Mouse (Mus musculus): ENCODE measurements around the gene 1700029P11Rik.

1700029P11Rik gene

DNA sequence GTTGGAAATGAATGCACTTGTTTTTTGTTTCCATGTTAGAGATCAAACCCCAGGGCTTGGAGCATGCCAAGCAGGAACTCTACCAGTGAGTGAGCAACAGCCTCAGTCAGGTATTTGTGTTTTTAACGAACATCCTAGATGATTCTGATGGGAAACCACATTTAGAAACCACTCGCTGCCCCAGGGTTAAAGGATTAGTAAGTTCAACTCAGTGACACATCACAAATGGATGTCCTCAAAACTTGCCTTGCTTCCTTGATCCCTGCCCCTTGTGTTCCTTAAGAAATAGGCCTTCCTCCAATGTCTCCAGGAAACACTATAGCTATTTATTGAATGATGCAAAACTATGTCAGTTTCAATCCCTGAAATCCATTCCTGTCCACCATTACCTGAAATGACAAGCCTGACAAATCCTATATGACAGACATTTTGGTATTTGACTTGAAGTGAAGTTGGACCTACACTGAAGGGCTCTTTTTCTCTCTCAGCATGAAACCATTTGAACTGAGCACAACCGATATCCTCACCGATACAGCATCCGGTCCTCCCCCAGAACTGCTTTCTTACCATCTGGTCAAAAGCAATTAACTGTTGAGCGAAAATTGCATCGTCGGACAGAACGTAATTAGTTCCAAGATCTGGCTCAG, 34.5 kb downstream of the 1700029P11Rik start:
- DNase-seq (ENCODE audit: low spot score in 2 of 2): no peak

DNA sequence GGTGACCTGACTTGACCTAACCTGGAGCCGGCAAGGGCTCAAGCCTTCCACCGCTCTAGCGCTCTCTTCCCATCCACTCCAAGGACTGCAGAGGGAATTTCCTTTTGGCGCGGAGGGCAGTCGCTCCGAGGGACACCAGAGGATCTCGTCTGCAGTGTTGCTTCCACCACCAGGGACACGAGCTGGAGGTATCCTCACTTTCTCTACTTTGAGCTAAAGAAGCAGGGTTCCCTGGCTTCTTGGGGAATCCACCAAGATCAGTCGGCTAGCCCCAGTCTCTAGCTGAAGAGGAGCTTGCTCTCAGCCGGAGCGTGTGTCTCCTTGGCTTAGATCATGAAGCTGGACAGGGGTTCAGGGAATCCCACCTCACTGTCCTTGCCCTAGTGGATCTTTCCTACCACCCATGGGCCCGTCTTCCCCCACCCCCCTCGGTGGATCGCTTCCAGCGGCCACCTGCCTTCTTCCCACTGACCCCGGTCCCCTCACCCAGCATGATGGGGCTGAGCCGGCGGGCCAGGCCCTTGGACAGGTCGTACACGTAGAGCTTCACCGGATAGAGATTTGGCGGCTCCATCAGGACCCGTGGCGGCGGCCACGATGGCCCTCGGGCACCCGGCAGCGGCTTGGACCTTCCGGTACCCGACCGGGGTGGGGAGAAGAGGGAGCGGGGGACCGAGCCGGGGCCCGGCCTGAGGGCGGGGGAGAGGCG, 35.2 kb downstream of the 1700029P11Rik start:
- DNase-seq (ENCODE audit: low spot score in 2 of 2): no peak

DNA sequence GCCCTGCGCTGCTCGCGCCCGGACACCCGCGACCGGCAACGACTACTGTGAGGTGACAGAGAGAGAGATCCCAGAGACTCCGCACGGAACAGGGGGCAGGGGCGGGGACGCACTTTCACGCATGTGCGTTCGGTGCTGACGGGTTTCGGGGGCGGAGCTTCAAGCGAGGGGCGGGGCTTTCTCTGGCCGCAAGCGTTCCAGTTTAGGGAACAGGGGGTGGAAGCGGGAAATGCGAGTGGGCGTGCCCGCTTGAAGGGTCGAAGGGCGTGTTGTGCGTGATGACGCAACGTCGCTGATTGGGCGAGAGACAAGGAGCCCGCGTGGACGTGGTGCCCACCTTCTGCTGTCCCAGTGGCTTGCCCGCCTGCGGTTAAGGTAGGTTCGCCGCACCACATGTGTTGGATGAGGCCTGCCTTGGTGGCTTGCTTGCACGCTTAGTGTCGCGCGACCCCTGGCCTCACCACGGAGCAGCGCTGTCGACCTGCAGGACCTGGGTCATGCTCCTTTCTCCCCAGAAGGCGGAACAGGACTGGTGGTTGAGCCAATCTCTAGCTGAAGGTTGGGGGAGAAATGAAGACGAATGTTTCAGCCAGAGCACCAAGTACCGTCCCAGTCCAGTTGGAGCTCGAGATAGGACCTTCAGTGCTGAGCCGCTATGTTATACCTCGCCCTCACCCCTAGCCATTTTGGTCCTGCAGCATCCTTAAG, 35.9 kb downstream of the 1700029P11Rik start:
- DNase-seq (ENCODE audit: low spot score in 2 of 2): peak; percentile 100

DNA sequence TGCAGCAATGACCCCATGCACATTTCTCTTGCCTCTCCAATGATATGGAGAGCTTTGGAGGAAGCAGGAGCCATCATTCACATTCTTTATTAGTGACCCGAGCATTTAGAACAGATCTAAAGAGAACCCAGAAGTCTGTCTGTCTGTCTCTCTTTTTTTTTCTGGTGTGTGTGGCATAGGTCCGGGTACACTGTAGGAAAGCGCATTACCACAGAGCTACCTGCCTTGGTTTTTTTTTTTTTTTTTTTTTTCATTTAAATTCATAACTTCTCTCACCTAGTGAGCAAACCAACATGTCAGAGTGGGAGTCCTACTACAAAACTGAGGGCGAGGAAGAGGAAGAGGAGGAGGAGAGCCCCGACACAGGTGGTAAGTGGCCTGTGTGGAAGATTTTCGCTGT, 36.5 kb downstream of the 1700029P11Rik start:
- DNase-seq (ENCODE audit: low spot score in 2 of 2): no peak

DNA sequence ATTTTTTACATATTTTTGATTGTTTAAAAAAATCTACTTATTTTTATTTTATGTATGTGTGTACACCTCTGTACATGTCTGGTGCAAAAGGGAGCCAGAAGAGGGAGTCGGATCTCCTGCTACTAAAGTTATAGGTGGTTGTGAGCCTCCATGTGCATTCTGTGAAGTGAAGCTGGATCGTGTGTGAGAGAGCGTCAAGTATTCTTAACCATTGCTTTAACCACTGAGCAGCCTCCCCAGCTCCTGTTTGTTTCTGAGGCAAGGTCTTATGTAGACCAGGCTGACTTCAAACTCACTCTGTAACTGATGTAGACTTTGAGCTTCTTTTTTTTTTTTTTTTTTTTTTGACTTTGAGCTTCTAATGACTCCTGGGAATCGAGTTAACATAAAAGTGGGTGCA, 37.1 kb downstream of the 1700029P11Rik start:
- DNase-seq (ENCODE audit: low spot score in 2 of 2): no peak

DNA sequence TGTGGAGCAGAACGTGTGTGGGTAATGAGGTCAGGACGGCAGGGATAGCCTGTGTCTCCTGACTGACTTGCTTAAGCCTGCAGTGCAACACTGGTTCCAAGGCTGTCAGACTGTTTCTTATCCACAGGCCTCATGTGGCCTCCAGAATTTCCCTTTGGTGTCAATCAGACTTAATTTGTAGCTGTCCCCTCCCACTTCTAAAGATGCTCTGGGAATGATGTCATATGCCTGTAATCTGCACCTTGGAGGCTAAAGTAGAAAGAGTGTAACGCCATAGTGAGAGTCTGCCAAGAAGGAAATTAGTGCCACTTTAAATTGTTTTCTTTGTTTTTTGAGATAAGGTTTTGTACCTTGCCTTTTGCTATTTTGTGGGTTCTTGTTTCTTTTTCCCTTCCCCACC, 38.9 kb downstream of the 1700029P11Rik start:
- DNase-seq (ENCODE audit: low spot score in 2 of 2): no peak

DNA sequence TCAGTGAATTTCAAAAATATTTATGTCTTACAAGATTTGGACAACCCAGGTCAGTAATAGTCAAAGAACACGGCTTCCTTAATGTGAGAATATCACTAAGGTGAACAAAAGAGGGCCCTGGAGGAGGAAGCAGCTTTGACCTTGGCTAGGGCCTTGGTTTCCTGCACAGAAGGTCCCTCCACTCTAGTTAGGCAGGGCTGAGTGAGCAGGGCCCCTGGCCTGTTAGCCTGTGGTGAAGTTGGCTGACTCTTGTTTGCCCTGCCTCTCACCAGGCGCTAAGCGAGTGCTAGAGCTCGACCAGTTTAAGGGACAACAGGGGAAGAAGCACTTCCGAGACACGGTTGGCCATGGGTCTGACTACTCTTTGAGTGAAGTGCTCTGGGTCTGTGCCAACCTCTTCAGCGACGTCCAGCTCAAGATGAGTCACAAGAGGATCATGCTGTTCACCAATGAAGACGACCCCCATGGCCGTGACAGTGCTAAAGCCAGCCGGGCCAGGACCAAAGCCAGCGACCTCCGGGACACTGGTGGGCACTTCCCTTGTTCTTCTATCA, 42.3 kb downstream of the 1700029P11Rik start:
- DNase-seq (ENCODE audit: low spot score in 2 of 2): no peak

DNA sequence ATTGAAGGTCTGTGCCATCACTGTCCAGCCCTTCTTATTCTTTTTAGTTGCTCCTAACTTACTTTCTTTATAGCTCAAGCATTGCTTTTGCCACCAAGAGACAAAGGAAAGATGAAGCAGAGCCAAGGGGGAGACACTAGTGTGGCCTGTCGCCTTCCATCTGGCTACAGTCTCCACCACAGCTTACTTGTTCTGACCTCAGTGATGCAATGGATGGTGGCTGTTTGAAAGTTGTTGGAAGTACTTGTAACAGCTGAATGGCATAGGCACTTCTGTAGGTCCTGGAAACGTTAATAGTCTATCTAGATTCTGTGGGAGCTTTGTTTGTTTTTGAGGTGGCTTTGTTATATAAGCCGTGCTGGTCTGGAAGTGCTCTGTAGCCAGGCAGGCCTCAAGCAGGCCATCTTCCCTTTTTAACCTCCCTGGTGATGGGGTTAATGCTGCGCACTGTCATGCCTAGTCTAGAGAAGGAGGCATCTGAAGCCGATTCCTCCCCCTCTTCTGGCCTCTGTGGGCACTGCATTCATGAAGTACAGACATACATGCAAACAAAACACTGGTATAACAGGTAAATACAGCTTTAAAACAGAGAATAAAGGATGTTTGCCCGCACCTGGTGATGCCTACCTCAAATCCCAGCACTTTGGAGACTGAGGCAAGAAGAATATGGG, 43.8 kb downstream of the 1700029P11Rik start:
- no peak for DNase-seq (ENCODE audit: low spot score in 2 of 2)

DNA sequence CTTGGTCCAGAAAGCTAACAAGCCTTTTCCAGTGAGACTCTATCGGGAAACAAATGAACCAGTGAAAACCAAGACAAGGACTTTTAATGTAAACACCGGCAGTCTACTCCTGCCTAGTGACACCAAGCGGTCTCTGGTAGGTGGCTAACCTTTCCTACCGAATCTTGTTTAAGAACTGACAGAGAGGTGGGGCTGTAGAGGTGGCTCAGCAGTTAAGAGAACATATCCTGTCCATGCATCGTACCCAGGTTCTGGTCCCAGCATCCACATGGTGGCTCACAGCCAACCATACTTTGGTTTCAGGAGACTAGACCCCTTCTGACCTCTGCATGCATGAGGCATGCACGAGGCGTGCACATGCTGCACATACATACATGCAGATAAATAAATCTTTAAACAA, 46.9 kb downstream of the 1700029P11Rik start:
- no peak for DNase-seq (ENCODE audit: low spot score in 2 of 2)

DNA sequence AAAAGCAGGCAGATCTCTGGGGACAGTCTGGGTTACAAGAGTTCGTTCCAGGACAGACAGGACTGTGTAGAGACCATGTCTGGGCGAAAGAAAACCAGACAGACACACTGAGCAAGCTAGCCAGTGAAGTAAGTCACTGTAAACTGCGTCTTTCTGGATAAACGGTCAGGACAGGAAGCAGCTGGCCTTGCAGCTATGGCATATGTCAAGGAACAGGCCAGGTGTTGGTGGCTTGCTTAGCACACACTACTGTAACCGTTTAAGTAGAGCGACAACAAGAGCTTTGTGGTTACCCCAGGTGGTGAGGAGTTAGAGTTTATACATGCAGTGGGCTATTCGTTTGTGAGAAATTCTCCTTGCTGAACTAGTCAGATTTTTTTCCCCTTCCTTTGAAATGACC, 47.4 kb downstream of the 1700029P11Rik start:
- no peak for DNase-seq (ENCODE audit: low spot score in 2 of 2)
